Mouse (Mus musculus) pancreas, adult 10 weeks (tissue): ENCODE results near the gene BC048507. TPM values are rescaled to one million over a fixed set of nuclear protein-coding genes. Genes with fewer than 3 reads are reported as not detected.

Experiments used
- polyA plus RNA-seq: library from polyadenylated mRNA; stranded (reverse); fragments of 350-450 nt; fragmentation: Illumina TruSeq; extraction: RNeasy Lipid Tissue Mini Kit (QIAGEN cat#74804); gene quantifications from one replicate; pipeline ENCODE4 v1.2.3, GENCODE M21; 2015; ENCODE audit warnings: low read depth, low replicate concordance; ENCODE audit not compliant: insufficient read depth

The BC048507 gene
- not detected for polyA plus RNA-seq

GRCm38 (mm10) chr13:67863026-67863425, at the start of gene BC048507:
BC048507 (plus strand) TSS chr13:67863326.

GRCm38 (mm10) chr13:67813710-67814660, 49.1 kb upstream of the BC048507 start, which contains the start of gene Zfp273:
Zfp273 (plus strand) TSS chr13:67813740.

DNA sequence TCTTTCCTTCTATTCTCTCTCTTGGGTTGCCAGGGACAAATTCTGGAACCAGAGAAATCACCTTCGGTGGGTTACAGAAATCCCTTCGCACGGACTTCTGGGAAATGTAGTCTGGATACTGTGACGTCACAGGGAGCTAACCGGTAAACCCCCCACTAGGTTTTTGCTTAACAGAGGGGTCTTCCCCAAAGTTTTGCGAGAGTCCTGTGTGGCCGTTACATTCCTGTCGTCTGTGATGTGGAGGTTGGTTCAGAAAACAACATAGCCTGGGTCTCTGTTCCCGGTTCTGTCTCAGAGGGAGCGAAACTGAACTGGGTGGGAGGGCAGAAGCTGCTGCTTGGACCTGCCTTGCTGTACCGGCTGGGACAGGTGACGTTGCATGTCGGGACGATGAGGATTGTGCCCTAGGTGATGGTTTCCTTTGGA, 32.2 kb upstream of the BC048507 start, which contains the start of gene Gm10037:
Gm10037 (plus strand) TSS at position 196 of the 426 bp plus-strand sequence.

Other genes starting within 250 kb of the BC048507 start
- gene Gm49345, start 225.6 kb upstream of the BC048507 start, polyA plus RNA-seq: not detected
- 2.4 TPM for gene Zfp729a, start 225.5 kb upstream of the BC048507 start, polyA plus RNA-seq
- gene Zfp738, start 176.3 kb upstream of the BC048507 start, polyA plus RNA-seq: 1.5 TPM
- 2.1 TPM for gene Zfp65, start 134.2 kb upstream of the BC048507 start, polyA plus RNA-seq
- gene Zfp85, start 108.1 kb upstream of the BC048507 start, polyA plus RNA-seq: 1.5 TPM
- gene Zfp493, start 83.6 kb upstream of the BC048507 start, polyA plus RNA-seq: not detected
- 1.00 TPM for gene Zfp273, start 49.6 kb upstream of the BC048507 start, polyA plus RNA-seq
- not detected for gene Gm10037, start 32.2 kb upstream of the BC048507 start, polyA plus RNA-seq